Mouse (Mus musculus) liver, embryonic 14.5 days (tissue): ENCODE results near the gene Slco1a5. TPM values are rescaled to one million over a fixed set of nuclear protein-coding genes. Genes with fewer than 3 reads are reported as not detected.
A peak's percentile ranks its signal among the peaks of the same experiment; 100 is the strongest.
"Not testable (repeated sequence)": the region's sequence is repeated elsewhere in the genome, so short reads cannot be mapped to it uniquely, and the experiment has no call there.

Experiments
- ATAC-seq: fragments of 200-750 bp; cut with Nextera tagmentation; 2 replicates; pipeline ENCODE4 v1.8.0; 2017; ENCODE audit warnings: moderate number of reproducible peaks, mild to moderate bottlenecking, moderate library complexity; ENCODE audit not compliant: insufficient read depth
- DNase-seq, 3 experiments: peaks; one replicate each; pipeline ENCODE4 v3.0.0-alpha.2; 2012 to 2013; ENCODE audit warnings: low read depth in 3 of 3, low spot score in 3 of 3
- H3K27ac ChIP-seq: fragments of 300-500 bp; sonication (generic); 2 replicates; pipeline ENCODE4 v1.5.1; 2014; ENCODE audit warnings: moderate library complexity, mild to moderate bottlenecking, control low read depth, inconsistent platforms
- H3K27me3 ChIP-seq: fragments of 300-500 bp; sonication (generic); 2 replicates; pipeline ENCODE4 v1.6.1; 2014; ENCODE audit warnings: mild to moderate bottlenecking, low read length, moderate library complexity; ENCODE audit not compliant: control insufficient read depth, insufficient read depth
- H3K36me3 ChIP-seq: fragments of 300-500 bp; sonication (generic); replicated peaks from 2 replicates; pipeline ENCODE4 v1.6.1; 2014; ENCODE audit warnings: low read depth; ENCODE audit not compliant: control insufficient read depth, insufficient read depth
- H3K4me1 ChIP-seq, 2 experiments: fragments of 200-500 bp in 1 of 2; fragments of 300-500 bp in 1 of 2; sonication (generic) in 1 of 2; replicated peaks; 2 replicates each; pipeline ENCODE4 v1.6.1; 2012 to 2014; ENCODE audit warnings: antibody characterized with exemption in 1 of 2, inconsistent platforms in 1 of 2, low read length in 1 of 2; ENCODE audit not compliant: control insufficient read depth in 2 of 2, insufficient read depth in 2 of 2
- H3K4me2 ChIP-seq: fragments of 300-500 bp; sonication (generic); 2 replicates; pipeline ENCODE4 v1.6.1; 2014; ENCODE audit warnings: low read depth, mild to moderate bottlenecking, control low read depth, moderate library complexity
- H3K4me3 ChIP-seq, 2 experiments: fragments of 200-500 bp in 1 of 2; fragments of 300-500 bp in 1 of 2; sonication (generic) in 1 of 2; 2 replicates each; pipeline ENCODE4 v1.5.1; 2012 to 2014; ENCODE audit warnings: low read depth in 2 of 2, low read length in 2 of 2, mild to moderate bottlenecking in 2 of 2, control low read depth in 1 of 2, inconsistent platforms in 1 of 2, moderate library complexity in 1 of 2; ENCODE audit not compliant: insufficient read depth in 1 of 2
- H3K9ac ChIP-seq: fragments of 300-500 bp; sonication (generic); replicated peaks from 2 replicates; pipeline ENCODE4 v1.6.1; 2014; ENCODE audit warnings: mild to moderate bottlenecking, control low read depth, moderate library complexity
- H3K9me3 ChIP-seq: fragments of 300-500 bp; sonication (generic); 2 replicates; pipeline ENCODE4 v1.6.1; 2016; ENCODE audit warnings: low read length, mixed read lengths; ENCODE audit not compliant: control insufficient read depth
- CTCF ChIP-seq: IDR thresholded peaks from 2 replicates; pipeline ENCODE4 v1.5.1; 2016; ENCODE audit warnings: antibody characterized with exemption, low read depth, control low read depth
- EP300 ChIP-seq: IDR thresholded peaks from 2 replicates; pipeline ENCODE4 v1.6.1; 2016; ENCODE audit warnings: antibody characterized with exemption, low read depth
- WGBS: fragments of 180-500 bp; shearing (Covaris S2); extraction: QIAGEN DNeasy Blood & Tissue Kit; methylation state at CpG from one replicate; pipeline ENCODE4 v1.1.7; 2014; ENCODE audit not compliant: insufficient replicate concordance; 5-methylcytosine and 5-hydroxymethylcytosine counted together
- polyA plus RNA-seq, 2 experiments: library from polyadenylated mRNA; depleted of rRNA in 1 of 2; stranded (reverse) in 1 of 2; unstranded in 1 of 2; fragments of >200 nt; fragmentation: Nextera tagmentation in 1 of 2; extraction: Ambion mirVana in 1 of 2; gene quantifications; 2 replicates each; pipeline versions ENCODE4 v1.2.1 to v1.2.3; 2012 to 2014

The Slco1a5 gene
- polyA plus RNA-seq, 2 experiments, result not detected

DNA sequence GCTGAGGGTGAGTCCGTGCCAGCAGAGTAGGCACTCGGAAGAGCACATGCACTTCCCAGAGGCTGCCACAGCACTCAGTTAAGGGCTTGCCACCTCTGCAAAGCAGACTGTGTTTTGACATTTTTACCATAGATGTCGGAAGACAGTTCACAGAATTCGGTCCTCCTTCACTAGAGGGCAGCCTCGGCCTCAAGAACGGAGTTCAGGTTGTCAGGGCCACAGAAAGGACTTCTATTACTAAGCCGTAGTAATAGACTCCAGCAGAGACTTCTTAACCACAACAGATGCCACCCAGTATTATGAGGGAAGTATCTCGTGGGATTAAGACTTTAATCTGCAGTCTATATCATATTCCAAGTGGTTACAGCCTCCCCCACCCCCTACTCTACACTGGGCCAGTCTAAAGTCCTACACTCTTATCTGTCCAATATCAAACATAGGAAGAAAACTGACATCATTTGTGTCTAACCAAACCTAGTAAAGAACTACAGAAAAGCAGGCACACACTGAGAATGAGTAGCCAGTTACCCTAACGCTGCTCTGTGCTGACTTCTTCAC, 40.3 kb upstream of the Slco1a5 start:
- Histone ChIP-seq H3K27ac (no peak overlapping the region), H3K9me3 (no peaks in the 10 kb centered on the region), H3K4me1 (no peaks in the 10 kb centered on the region), H3K4me3 (no peak overlapping the region), H3K27me3 (no peaks in the 10 kb centered on the region), H3K36me3 (peaks cover 31% of the 10 kb centered on the region), H3K4me2 (no peak overlapping the region), H3K9ac (no peak overlapping the region)
- ATAC-seq (0 out of 2 replicates have a peak, but pooled peaks have one; percentile 1), DNase-seq (no peak)
- peak; percentile 28; the same call in 1 of the 2 replicates for TF ChIP-seq CTCF
- TF ChIP-seq EP300, result no peak
- 70% methylated on average over 9 of the region's 9 CpGs for WGBS

- TF ChIP-seq EP300 (no peak), CTCF (no peak)
- no peaks in the 10 kb centered on the region for H3K9me3 ChIP-seq
- DNase-seq (no peak), ATAC-seq (no peak)
- peaks cover 26% of the 10 kb centered on the region for H3K36me3 ChIP-seq
- no peaks in the 10 kb centered on the region for H3K4me1 ChIP-seq
- no peak overlapping the region for H3K27ac ChIP-seq
- 84% methylated on average over 6 of the region's 6 CpGs for WGBS
- no peaks in the 10 kb centered on the region for H3K27me3 ChIP-seq
- no peak overlapping the region for H3K4me2 ChIP-seq
- H3K4me3 ChIP-seq, result no peak overlapping the region
- H3K9ac ChIP-seq, result no peak overlapping the region
Measured at GRCm38 (mm10) chr6:142362036-142362435, 39.3 kb upstream of the Slco1a5 start.

DNA sequence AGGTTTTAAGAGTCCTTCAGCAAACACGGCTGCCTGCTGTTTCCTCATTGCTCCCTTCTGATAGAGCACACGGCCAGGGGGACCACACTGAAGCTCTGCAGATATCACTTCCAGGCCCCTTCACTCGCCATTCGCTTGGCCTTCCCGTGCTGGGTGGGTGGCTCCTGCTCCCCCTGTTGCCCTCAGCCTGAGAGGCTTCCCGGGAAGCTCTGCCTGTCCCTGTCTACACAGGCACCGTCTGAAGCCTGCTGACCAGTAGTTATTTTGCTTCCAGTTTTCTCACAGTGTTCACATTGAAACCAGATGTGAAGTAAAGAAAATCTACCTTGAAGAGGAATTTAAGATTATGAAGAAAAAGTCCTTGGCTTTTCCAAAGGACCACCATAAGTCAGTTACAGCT, 34.3 kb upstream of the Slco1a5 start:
- H3K9ac ChIP-seq, result no peak overlapping the region
- ATAC-seq, result no peak
- peaks cover 0 to 4% of the 10 kb centered on the region in 2 experiments; a peak in 1 of 4 replicates for H3K4me1 ChIP-seq
- no peak for TF ChIP-seq CTCF
- no peak for TF ChIP-seq EP300
- H3K4me2 ChIP-seq, result no peak overlapping the region
- H3K4me3 ChIP-seq, result no peak overlapping the region
- peaks cover 4% of the 10 kb centered on the region for H3K36me3 ChIP-seq
- H3K9me3 ChIP-seq, result no peaks in the 10 kb centered on the region
- H3K27ac ChIP-seq, result no peak overlapping the region
- H3K27me3 ChIP-seq, result no peaks in the 10 kb centered on the region
- DNase-seq, result no peak
- 57% methylated on average over 7 of the region's 7 CpGs for WGBS

- ATAC-seq, result peak; percentile 50; the same call in 1 of the 2 replicates
- H3K4me3 ChIP-seq, result not testable (repeated sequence)
- WGBS, result 52% methylated on average over 3 of the region's 3 CpGs
Measured at GRCm38 (mm10) chr6:142352099-142352498, 29.3 kb upstream of the Slco1a5 start.

GRCm38 (mm10) chr6:142347431-142348385, 24.9 kb upstream of the Slco1a5 start:
- H3K4me1 ChIP-seq, result peaks cover 9 to 12% of the 10 kb centered on the region in 2 experiments
- WGBS, result 71% methylated on average over 11 of the region's 11 CpGs
- H3K4me2 ChIP-seq, result no peak overlapping the region

More at GRCm38 (mm10) chr6:142352099-142352498, 29.3 kb upstream of the Slco1a5 start:
- H3K4me2 ChIP-seq, DNase-seq, H3K9me3 ChIP-seq, H3K27ac ChIP-seq, H3K27me3 ChIP-seq, H3K36me3 ChIP-seq, H3K9ac ChIP-seq, H3K4me1 ChIP-seq: not testable (repeated sequence)

More at GRCm38 (mm10) chr6:142347431-142348385, 24.9 kb upstream of the Slco1a5 start:
- TF ChIP-seq EP300, result no peak
- no peak for TF ChIP-seq CTCF
- no peak for DNase-seq
- no peaks in the 10 kb centered on the region for H3K9me3 ChIP-seq
- H3K36me3 ChIP-seq, result no peaks in the 10 kb centered on the region
- no peak overlapping the region for H3K9ac ChIP-seq
- no peak for ATAC-seq
- H3K4me3 ChIP-seq, result no peak overlapping the region
- no peak overlapping the region for H3K27ac ChIP-seq
- no peaks in the 10 kb centered on the region for H3K27me3 ChIP-seq
